25 mouse cellular contexts compared by ENCODE assay signal in genomic region chr8:78028928-78029327, GRCm38 (mm10).
"Had no signal": no experiment of that assay in that cellular context is flagged by ENCODE, and none has a peak within 500 bp of the region (broad histone marks: within the 10 kb centered on the region; RNA-seq: fewer than 3 reads in every experiment).

No protein-coding gene starts in this region.

- H3K4me1 ChIP-seq: hindbrain, embryonic 10.5 days; liver, embryonic 13.5 days had no signal

- H3K36me3 ChIP-seq: hindbrain, embryonic 10.5 days; hindbrain, embryonic 12.5 days; intestine, embryonic 15.5 days; limb, embryonic 10.5 days; limb, embryonic 12.5 days; liver, embryonic 13.5 days had no signal

- H3K4me3 ChIP-seq: heart, adult 2 months; hindbrain, embryonic 10.5 days; hindbrain, embryonic 12.5 days; intestine, embryonic 15.5 days; layer of hippocampus, adult 2 months; left cerebral cortex, adult 2 months; limb, embryonic 10.5 days; limb, embryonic 12.5 days; liver, embryonic 13.5 days had no signal

- H3K27ac ChIP-seq: heart, adult 2 months; hindbrain, embryonic 10.5 days; hindbrain, embryonic 12.5 days; hindbrain, embryonic 14.5 days; intestine, embryonic 15.5 days; kidney, postnatal 0 days; left cerebral cortex, adult 2 months; limb, embryonic 10.5 days; limb, embryonic 12.5 days; liver, embryonic 13.5 days had no signal

- DNase-seq: gastrocnemius, postnatal 14 days; heart, adult 2 months; heart, postnatal 10 days; heart, postnatal 4 days; kidney, adult 18-20 months; kidney, adult 8-10 months; kidney, postnatal 25 days; kidney, postnatal 4 days; liver; liver, embryonic 13.5 days had no signal

- H3K9me3 ChIP-seq: hindbrain, embryonic 10.5 days; hindbrain, embryonic 12.5 days; intestine, embryonic 15.5 days; limb, embryonic 10.5 days; limb, embryonic 12.5 days; liver, embryonic 13.5 days had no signal

- H3K4me2 ChIP-seq: heart, embryonic 11.5 days; hindbrain, embryonic 12.5 days; hindbrain, embryonic 14.5 days; intestine, embryonic 15.5 days; limb, embryonic 12.5 days; liver, embryonic 11.5 days; liver, embryonic 13.5 days had no signal

- ATAC-seq: forebrain, embryonic 16.5 days; hindbrain, embryonic 16.5 days; inflammation-experienced regulatory T-cells, adult 6 months; intestine, embryonic 15.5 days; intestine, postnatal 0 days had no signal

- H3K27me3 ChIP-seq: hindbrain, embryonic 12.5 days; intestine, embryonic 15.5 days; limb, embryonic 12.5 days; liver, embryonic 13.5 days had no signal

- H3K9ac ChIP-seq: hindbrain, embryonic 12.5 days; hindbrain, embryonic 14.5 days; intestine, embryonic 15.5 days; limb, embryonic 12.5 days; liver, embryonic 13.5 days had no signal
